Mouse (Mus musculus): ENCODE results near the gene Vmn2r121.

Gene Vmn2r121

GRCm38 (mm10) chrX:124135852-124136251, at the start of gene Vmn2r121:
TSS of gene Vmn2r121 (minus strand) at chrX:124135952.
- DNase-seq, result no peak
